Mouse (Mus musculus) E14TG2a.4 (cell line): ENCODE measurements at regions not wholly inside any gene's neighbourhood (a gene's known extent, or its start where the extent isn't known, plus 50 kb on each side); places are given as distances from the start of the nearest gene placed in this dataset.

ENCODE experiments used
- CTCF ChIP-seq: conservative IDR thresholded peaks from 2 replicates; pipeline ENCODE4 v1.5.1; 2014; ENCODE audit warnings: low read length
- POU5F1 ChIP-seq: IDR thresholded peaks from 2 replicates; pipeline ENCODE4 v1.6.1; 2014; ENCODE audit warnings: low read length, borderline replicate concordance

DNA sequence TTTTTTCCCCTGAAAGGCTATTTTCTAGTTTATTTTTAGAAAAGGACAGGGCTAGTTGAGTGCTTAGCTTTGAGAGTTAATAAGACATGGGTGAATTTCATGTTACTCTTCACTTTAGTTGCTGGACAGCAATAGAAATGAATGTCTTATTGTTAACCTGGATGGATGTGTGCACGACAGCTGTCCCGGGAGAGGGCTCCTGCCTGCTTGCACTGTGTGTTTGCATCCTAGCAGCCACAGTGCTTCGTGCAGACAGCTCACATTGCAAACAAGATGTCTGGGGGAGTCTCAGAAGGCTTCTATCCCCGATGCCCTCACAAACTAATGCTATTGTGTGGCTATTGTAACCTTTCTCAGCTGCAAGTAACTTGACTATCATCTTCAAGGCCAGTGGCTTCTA, 221.0 kb downstream of the Mex3b start:
- no peak for TF ChIP-seq CTCF
- no peak for TF ChIP-seq POU5F1
